Mouse (Mus musculus) embryo, embryonic 10.5 days (tissue): ENCODE results near the gene Arhgef26.

Experiments used
- DNase-seq: peaks from one replicate; pipeline ENCODE4 v3.0.0-alpha.2; 2015; ENCODE audit warnings: low spot score

The Arhgef26 gene

GRCm38 (mm10) chr3:62449871-62450496 is 111.8 kb downstream of the Arhgef26 start:
- no peak for DNase-seq

- no peak for DNase-seq
These were observed 114.8 kb downstream of the Arhgef26 start for GRCm38 (mm10) chr3:62452961-62453360.

GRCm38 (mm10) chr3:62454096-62454495 is 116.0 kb downstream of the Arhgef26 start:
- peak; percentile 33 for DNase-seq

DNA sequence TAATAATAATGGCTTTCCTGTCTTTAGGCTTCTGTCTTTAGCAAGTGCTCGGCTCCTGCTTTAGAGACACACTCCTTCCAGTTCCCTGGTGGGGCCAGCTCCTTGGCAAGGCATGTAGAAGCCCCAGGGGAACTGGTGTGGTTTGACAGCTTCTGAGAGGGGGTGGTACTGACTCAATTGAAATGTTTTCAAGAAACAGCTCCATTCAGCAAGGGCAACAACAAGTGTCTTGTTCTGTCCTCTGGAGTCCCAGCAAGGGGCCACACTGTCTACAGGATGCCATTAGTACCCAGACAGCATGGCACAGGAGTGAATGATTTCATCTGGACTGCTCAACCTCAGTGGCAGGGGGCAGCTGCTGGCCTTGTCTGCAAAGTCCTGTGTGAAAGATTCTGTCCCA is 117.7 kb downstream of the Arhgef26 start:
- no peak for DNase-seq

GRCm38 (mm10) chr3:62458284-62459013 is 120.3 kb downstream of the Arhgef26 start:
- DNase-seq, result peak; percentile 75

GRCm38 (mm10) chr3:62459483-62459882 is 121.3 kb downstream of the Arhgef26 start:
- DNase-seq, result peak; percentile 5

DNA sequence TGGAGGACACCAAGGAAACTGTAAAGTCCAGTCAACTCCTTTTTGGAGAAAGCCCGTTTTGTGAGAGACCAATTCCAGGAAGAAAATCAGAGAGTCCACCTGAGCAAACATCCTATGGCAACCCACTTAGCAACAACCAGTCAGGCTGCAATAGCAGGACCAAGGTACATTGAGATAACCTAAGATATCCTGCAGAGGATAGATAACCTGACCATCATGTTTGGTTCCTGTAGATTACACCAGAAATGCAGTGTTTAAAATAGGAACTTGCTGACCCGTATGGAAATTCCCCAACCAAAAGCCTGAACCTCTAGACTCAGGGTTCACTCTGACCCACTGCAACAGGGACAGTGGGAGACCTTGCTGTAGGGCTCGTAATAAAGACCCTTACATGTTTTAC is 126.1 kb downstream of the Arhgef26 start:
- no peak for DNase-seq

GRCm38 (mm10) chr3:62470179-62470578 is 132.0 kb downstream of the Arhgef26 start:
- no peak for DNase-seq

DNA sequence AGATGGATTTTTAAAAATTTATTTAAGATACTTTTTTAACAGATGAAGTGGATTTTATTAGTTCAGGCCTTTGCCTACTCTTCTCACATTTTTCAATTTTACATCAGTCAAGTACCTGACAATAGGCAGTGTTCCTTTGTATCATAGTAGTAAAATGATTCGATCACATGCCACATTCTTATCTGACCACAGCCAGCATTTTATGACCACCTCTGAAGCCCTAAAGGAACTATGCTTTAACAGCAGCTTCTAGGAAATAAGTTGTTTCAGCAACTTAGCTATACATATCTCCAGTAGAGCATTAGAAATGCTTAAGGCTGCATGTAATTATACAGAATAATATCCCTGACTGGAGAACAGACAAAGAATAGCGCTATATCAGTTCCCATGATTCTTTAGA is 146.2 kb downstream of the Arhgef26 start:
- no peak for DNase-seq

GRCm38 (mm10) chr3:62492568-62492967 is 154.4 kb downstream of the Arhgef26 start:
- no peak for DNase-seq

DNA sequence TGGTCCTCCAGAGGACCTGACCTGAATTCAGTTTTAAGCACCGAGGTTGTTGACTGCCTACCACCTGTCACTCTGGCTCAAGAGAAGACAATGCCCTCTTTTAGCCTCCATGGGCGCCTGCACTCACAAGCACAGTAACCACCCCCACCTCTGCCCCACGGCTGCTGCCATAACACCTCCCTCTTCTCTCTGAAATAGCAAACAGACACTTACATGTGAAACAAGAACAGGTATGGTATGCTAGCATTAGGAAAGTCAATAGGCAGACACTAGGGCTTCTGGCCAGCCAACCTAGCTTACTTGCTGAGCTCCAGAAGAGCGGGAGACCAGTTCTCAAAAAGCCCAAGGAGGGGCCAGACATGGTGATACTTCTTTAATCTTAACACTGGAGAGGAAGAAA is 161.2 kb downstream of the Arhgef26 start:
- DNase-seq, result no peak

- DNase-seq, result no peak
These were observed 167.2 kb downstream of the Arhgef26 start for GRCm38 (mm10) chr3:62505166-62505900.

GRCm38 (mm10) chr3:62506488-62507205 is 168.5 kb downstream of the Arhgef26 start, which contains the start of gene Dhx36:
Gene Dhx36, minus strand, starts transcription at chr3:62507004.
- peak; percentile 97 for DNase-seq

DNA sequence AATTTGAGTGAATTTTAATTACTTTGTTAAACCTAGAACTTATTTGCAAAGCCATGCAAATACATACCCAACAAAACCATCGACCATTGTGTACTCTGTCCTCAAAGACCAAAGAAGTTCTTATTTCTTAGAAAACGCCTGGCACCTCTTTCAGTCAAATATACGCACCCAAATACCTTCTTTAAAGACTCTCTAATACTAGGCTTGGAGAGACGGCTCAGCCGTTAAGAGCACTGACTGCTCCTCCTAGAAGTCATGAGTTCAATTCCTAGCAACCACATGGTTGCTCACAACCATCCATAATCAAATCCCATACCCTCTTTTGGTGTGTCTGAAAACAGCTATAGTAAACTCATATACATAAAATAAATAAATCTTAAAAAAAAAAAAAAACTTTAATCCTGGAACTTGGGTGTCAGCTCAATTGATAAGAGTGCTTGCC is 169.1 kb downstream of the Arhgef26 start:
- DNase-seq, result no peak
